Mouse (Mus musculus): ENCODE results near the gene Nfix.

DNA sequence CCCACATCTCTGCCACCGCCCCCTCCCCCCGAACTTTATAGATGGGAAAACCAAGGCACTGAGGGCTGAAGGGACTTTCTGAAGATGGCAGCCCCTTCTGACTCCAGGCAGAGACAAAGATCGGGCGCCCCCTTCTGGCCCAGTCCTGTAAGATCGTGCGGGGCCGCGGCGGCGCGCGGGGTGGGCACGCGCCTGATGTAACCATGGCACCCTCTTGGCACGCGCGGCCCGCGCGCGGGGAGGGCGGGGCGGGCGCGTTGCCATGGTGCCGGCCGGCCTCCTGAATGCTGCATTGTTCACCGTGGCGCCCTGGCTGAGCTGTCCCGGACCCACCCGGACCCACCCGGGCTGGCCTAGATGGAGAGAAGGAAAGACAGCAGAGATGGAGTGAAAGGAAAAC is 10.8 kb upstream of the Nfix start:
- TF ChIP-seq CTCF (IDR thresholded peaks at IDR 0.05; ENCODE audit: low read depth, low read length) (peak; percentile 64), EP300 (IDR thresholded peaks at IDR 0.05; ENCODE audit: insufficient read depth, low read depth, low read length) (no peak)

Measured in ES-Bruce4 (cell line).